8 mouse cellular contexts compared by ENCODE assay signal in genomic region chr17:46110402-46111289, GRCm38 (mm10). TPM values are rescaled to one million over a fixed set of nuclear protein-coding genes. Genes with fewer than 3 reads are reported as not detected.
DNase-seq lines count a peak whose midpoint lies in the region; ATAC-seq and TF ChIP-seq lines count a peak whose summit lies in the region.

Gene Mrps18a, plus strand, starts transcription at chr17:46110986.

- H3K4me3 ChIP-seq in hindbrain, embryonic 14.5 days (replicated peaks; ENCODE audit: low read length): peak within 1 kb of the TSS; percentile 61

- peak within 1 kb of the TSS; percentile 59 for H3K4me2 ChIP-seq in hindbrain, embryonic 14.5 days (replicated peaks)

- POLR2A ChIA-PET in Patski (lab: Charles Lee): interaction anchor here (0.8 kb wide), 1 partner anchor 29 kb away, joined by 3 read pairs; no protein-coding TSS in a partner anchor

- no peak for DNase-seq in Patski (ENCODE audit: low read depth, low spot score)
- DNase-seq in cerebellum, postnatal 14 days: peak; percentile 88 to 89
- peak; percentile 66 to 74 for DNase-seq in frontal cortex, postnatal 25 days (ENCODE audit: low spot score in 2 of 2)
- peak; percentile 89 for DNase-seq in hindbrain, embryonic 14.5 days (ENCODE audit: low spot score)
- DNase-seq in left cerebral cortex, adult 11 months (ENCODE audit: low spot score): peak; percentile 75
- DNase-seq in lung, postnatal 4 days: peak; percentile 86 to 90
- peak; percentile 82 for DNase-seq in retina, postnatal 7 days (ENCODE audit: low read depth, low spot score)
- peak; percentile 73 for DNase-seq in urinary bladder, adult 2 months (ENCODE audit: low spot score)

- no peaks in the 10 kb centered on the region for H3K36me3 ChIP-seq in hindbrain, embryonic 14.5 days (replicated peaks; ENCODE audit: control insufficient read depth, insufficient read depth)

- peaks cover 6% of the 10 kb centered on the region for H3K4me1 ChIP-seq in hindbrain, embryonic 14.5 days (replicated peaks; ENCODE audit: control insufficient read depth, insufficient read depth, low read length)

- peaks cover 9% of the 10 kb centered on the region for H3K27me3 ChIP-seq in Patski
- H3K27me3 ChIP-seq in hindbrain, embryonic 14.5 days (ENCODE audit: control insufficient read depth, insufficient read depth, low read length): peaks cover 11% of the 10 kb centered on the region; the same call in 1 of the 2 replicates

- no peak for TF ChIP-seq CTCF in Patski (IDR thresholded peaks at IDR 0.05)

- H3K9ac ChIP-seq in hindbrain, embryonic 14.5 days: peak within 1 kb of the TSS; percentile 69

- CTCF ChIA-PET in Patski (lab: Charles Lee): interaction anchor here (1.3 kb wide), 1 partner anchor 22 kb away, joined by 3 read pairs; no protein-coding TSS in a partner anchor

- in situ Hi-C loops in Patski (cut with MboI; ENCODE audit: low pct_unique_long_range_greater_than_20kb): no loop called here

- WGBS in hindbrain, embryonic 14.5 days: 6% methylated on average over 38 of the region's 38 CpGs

- no peaks in the 10 kb centered on the region for H3K9me3 ChIP-seq in hindbrain, embryonic 14.5 days (ENCODE audit: control insufficient read depth, low read length)

- H3K27ac ChIP-seq in hindbrain, embryonic 14.5 days: peak within 1 kb of the TSS; percentile 88

- ATAC-seq in Patski: no peak
- peak; percentile 98 for ATAC-seq in hindbrain, embryonic 14.5 days (ENCODE audit: low FRiP score)

RNA-seq across cellular contexts. Expression of gene Mrps18a, which starts in this region (rescaled TPM):
- polyA plus RNA-seq in Patski (2021): 100 TPM
- polyA plus RNA-seq in hindbrain, embryonic 14.5 days (2014; fragmentation: Nextera tagmentation; extraction: Ambion mirVana): 143 and 148 TPM in 2 replicates
- 67.0 and 71.1 TPM in 2 replicates for polyA plus RNA-seq in urinary bladder, adult 2 months (2012; rRNA removed)
